Mouse (Mus musculus): Measurements from ENCODE around the gene Dcun1d1. TPM values are rescaled to one million over a fixed set of nuclear protein-coding genes. Genes with fewer than 3 reads are reported as not detected.

Gene Dcun1d1
- total RNA-seq, 1 experiment: 28.2 TPM

- in situ Hi-C loops (cut with MboI; ENCODE audit: low sequenced_read_pairs in 2 of 2, unreplicated experiment in 2 of 2): no loop called here
- H3K36me3 ChIP-seq (ENCODE audit: control insufficient read depth, insufficient read depth, low read length, poor library complexity, severe bottlenecking): no peaks in the 10 kb centered on the region; the same call in 1 of the 2 replicates
- peak overlapping the region; percentile 91 to 99; a peak in 3 of 4 replicates for H3K4me3 ChIP-seq (ENCODE audit: insufficient read depth in 1 of 2, low read depth in 1 of 2, low read length in 2 of 2, poor library complexity in 1 of 2, severe bottlenecking in 1 of 2)
- peaks cover 2 to 4% of the 10 kb centered on the region in 2 experiments; a peak in 1 of 4 replicates for H3K4me1 ChIP-seq (ENCODE audit: control insufficient read depth in 2 of 2, insufficient read depth in 2 of 2, low read length in 2 of 2, poor library complexity in 1 of 2)
- H3K9me3 ChIP-seq (ENCODE audit: control insufficient read depth, insufficient read depth, low read depth, low read length): no peaks in the 10 kb centered on the region
- no peak for TF ChIP-seq HCFC1 (IDR thresholded peaks at IDR 0.05; ENCODE audit: borderline replicate concordance, insufficient read depth, low read length)
- TF ChIP-seq ZC3H11A (IDR thresholded peaks at IDR 0.05; ENCODE audit: borderline replicate concordance, low read depth, low read length): no peak
- TF ChIP-seq CHD2 (IDR thresholded peaks at IDR 0.05; ENCODE audit: low read depth, low read length): no peak
- TF ChIP-seq MAFK (IDR thresholded peaks at IDR 0.05; ENCODE audit: insufficient read depth, low read depth, low read length): no peak
- no peak for TF ChIP-seq ZNF384 (IDR thresholded peaks at IDR 0.05; ENCODE audit: low read depth, low read length)
- H3K9ac ChIP-seq (ENCODE audit: insufficient read depth, low read depth, low read length, poor library complexity, severe bottlenecking): no peak overlapping the region
- H3K27ac ChIP-seq (ENCODE audit: insufficient read depth, low read depth, low read length, poor library complexity, severe bottlenecking): no peak overlapping the region
- no peak for DNase-seq (ENCODE audit: low read depth, low spot score)
Measured at GRCm38 (mm10) chr3:35931359-35931758, 5.9 kb downstream of the Dcun1d1 start.

GRCm38 (mm10) chr3:35929831-35930230, 7.4 kb downstream of the Dcun1d1 start:
- H3K4me3 ChIP-seq (ENCODE audit: insufficient read depth in 1 of 2, low read depth in 1 of 2, low read length in 2 of 2, poor library complexity in 1 of 2, severe bottlenecking in 1 of 2): no peak overlapping the region
- H3K4me1 ChIP-seq (ENCODE audit: control insufficient read depth in 2 of 2, insufficient read depth in 2 of 2, low read length in 2 of 2, poor library complexity in 1 of 2): peaks cover 2 to 6% of the 10 kb centered on the region in 2 experiments; a peak in 1 of 4 replicates
- no peak overlapping the region for H3K27ac ChIP-seq (ENCODE audit: insufficient read depth, low read depth, low read length, poor library complexity, severe bottlenecking)
- H3K9ac ChIP-seq (ENCODE audit: insufficient read depth, low read depth, low read length, poor library complexity, severe bottlenecking): no peak overlapping the region
- no peaks in the 10 kb centered on the region for H3K36me3 ChIP-seq (ENCODE audit: control insufficient read depth, insufficient read depth, low read length, poor library complexity, severe bottlenecking)
- DNase-seq (ENCODE audit: low read depth, low spot score): no peak
- in situ Hi-C loops (cut with MboI; ENCODE audit: low sequenced_read_pairs in 2 of 2, unreplicated experiment in 2 of 2): no loop called here
- H3K9me3 ChIP-seq (ENCODE audit: control insufficient read depth, insufficient read depth, low read depth, low read length): no peaks in the 10 kb centered on the region
- no peak for TF ChIP-seq HCFC1 (IDR thresholded peaks at IDR 0.05; ENCODE audit: borderline replicate concordance, insufficient read depth, low read length)
- no peak for TF ChIP-seq ZC3H11A (IDR thresholded peaks at IDR 0.05; ENCODE audit: borderline replicate concordance, low read depth, low read length)
- TF ChIP-seq CHD2 (IDR thresholded peaks at IDR 0.05; ENCODE audit: low read depth, low read length): no peak
- TF ChIP-seq ZNF384 (IDR thresholded peaks at IDR 0.05; ENCODE audit: low read depth, low read length): no peak
- TF ChIP-seq MAFK (IDR thresholded peaks at IDR 0.05; ENCODE audit: insufficient read depth, low read depth, low read length): no peak

DNA sequence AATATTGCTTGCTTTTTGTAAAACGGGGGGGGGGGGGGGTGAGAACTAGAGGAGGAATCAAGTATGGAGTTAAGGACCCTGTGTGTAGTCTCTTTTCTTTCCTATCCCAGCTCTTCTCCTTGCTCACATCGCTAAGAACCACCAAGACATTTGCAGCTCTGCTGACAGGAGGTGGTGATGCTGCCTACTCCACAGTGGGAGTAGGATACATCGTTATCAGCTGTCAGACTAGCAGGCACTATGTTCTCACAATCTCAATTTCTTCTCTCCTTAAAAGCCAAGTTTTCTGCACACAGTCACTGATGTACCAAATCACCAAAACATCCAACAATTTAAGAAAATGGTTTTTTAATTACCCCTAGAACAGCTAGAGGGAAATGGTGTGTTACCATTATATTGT, 7.8 kb downstream of the Dcun1d1 start:
- Histone ChIP-seq H3K27ac (ENCODE audit: insufficient read depth, low read depth, low read length, poor library complexity, severe bottlenecking) (no peak overlapping the region), H3K9me3 (ENCODE audit: control insufficient read depth, insufficient read depth, low read depth, low read length) (no peaks in the 10 kb centered on the region), H3K4me1 (ENCODE audit: control insufficient read depth in 2 of 2, insufficient read depth in 2 of 2, low read length in 2 of 2, poor library complexity in 1 of 2) (peaks cover 2 to 6% of the 10 kb centered on the region in 2 experiments; a peak in 1 of 4 replicates), H3K36me3 (ENCODE audit: control insufficient read depth, insufficient read depth, low read length, poor library complexity, severe bottlenecking) (no peaks in the 10 kb centered on the region), H3K9ac (ENCODE audit: insufficient read depth, low read depth, low read length, poor library complexity, severe bottlenecking) (no peak overlapping the region), H3K4me3 (ENCODE audit: insufficient read depth in 1 of 2, low read depth in 1 of 2, low read length in 2 of 2, poor library complexity in 1 of 2, severe bottlenecking in 1 of 2) (no peak overlapping the region)
- no peak for DNase-seq (ENCODE audit: low read depth, low spot score)
- in situ Hi-C loops (cut with MboI; ENCODE audit: low sequenced_read_pairs in 2 of 2, unreplicated experiment in 2 of 2): no loop called here
- no peak for TF ChIP-seq HCFC1 (IDR thresholded peaks at IDR 0.05; ENCODE audit: borderline replicate concordance, insufficient read depth, low read length)
- no peak for TF ChIP-seq ZC3H11A (IDR thresholded peaks at IDR 0.05; ENCODE audit: borderline replicate concordance, low read depth, low read length)
- TF ChIP-seq MAFK (IDR thresholded peaks at IDR 0.05; ENCODE audit: insufficient read depth, low read depth, low read length): no peak
- no peak for TF ChIP-seq ZNF384 (IDR thresholded peaks at IDR 0.05; ENCODE audit: low read depth, low read length)
- TF ChIP-seq CHD2 (IDR thresholded peaks at IDR 0.05; ENCODE audit: low read depth, low read length): no peak

DNA sequence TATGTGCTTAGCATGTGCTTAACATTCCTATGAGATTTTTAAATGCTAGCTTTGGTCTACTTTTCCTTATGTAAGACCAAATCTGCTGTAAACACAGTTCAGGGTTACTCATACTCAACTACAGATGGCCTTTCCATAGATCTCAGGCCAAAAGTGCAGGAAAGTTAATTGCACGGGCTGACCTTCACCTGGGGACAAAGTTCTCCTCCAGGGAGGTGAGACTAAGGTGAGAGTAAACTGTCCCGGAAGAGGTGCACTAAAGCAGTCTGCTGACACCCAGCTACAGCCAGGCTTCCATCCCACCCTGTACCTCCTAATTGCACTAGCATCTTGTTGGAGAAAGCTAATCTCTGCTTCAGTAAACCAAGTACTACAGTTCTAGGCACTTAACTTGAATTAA, 11.4 kb downstream of the Dcun1d1 start:
- no peaks in the 10 kb centered on the region for H3K36me3 ChIP-seq (ENCODE audit: control insufficient read depth, insufficient read depth, low read length, poor library complexity, severe bottlenecking)
- in situ Hi-C loops (cut with MboI; ENCODE audit: low sequenced_read_pairs in 2 of 2, unreplicated experiment in 2 of 2): no loop called here
- DNase-seq (ENCODE audit: low read depth, low spot score): no peak
- no peaks in the 10 kb centered on the region for H3K9me3 ChIP-seq (ENCODE audit: control insufficient read depth, insufficient read depth, low read depth, low read length)
- peaks cover 0 to 4% of the 10 kb centered on the region in 2 experiments; a peak in 1 of 4 replicates for H3K4me1 ChIP-seq (ENCODE audit: control insufficient read depth in 2 of 2, insufficient read depth in 2 of 2, low read length in 2 of 2, poor library complexity in 1 of 2)
- no peak overlapping the region for H3K27ac ChIP-seq (ENCODE audit: insufficient read depth, low read depth, low read length, poor library complexity, severe bottlenecking)
- no peak overlapping the region for H3K4me3 ChIP-seq (ENCODE audit: insufficient read depth in 1 of 2, low read depth in 1 of 2, low read length in 2 of 2, poor library complexity in 1 of 2, severe bottlenecking in 1 of 2)
- TF ChIP-seq MAFK (IDR thresholded peaks at IDR 0.05; ENCODE audit: insufficient read depth, low read depth, low read length) (no peak), ZNF384 (IDR thresholded peaks at IDR 0.05; ENCODE audit: low read depth, low read length) (no peak), HCFC1 (IDR thresholded peaks at IDR 0.05; ENCODE audit: borderline replicate concordance, insufficient read depth, low read length) (no peak), CHD2 (IDR thresholded peaks at IDR 0.05; ENCODE audit: low read depth, low read length) (no peak), ZC3H11A (IDR thresholded peaks at IDR 0.05; ENCODE audit: borderline replicate concordance, low read depth, low read length) (no peak)
- H3K9ac ChIP-seq (ENCODE audit: insufficient read depth, low read depth, low read length, poor library complexity, severe bottlenecking): no peak overlapping the region
